In the genomic region with DNA sequence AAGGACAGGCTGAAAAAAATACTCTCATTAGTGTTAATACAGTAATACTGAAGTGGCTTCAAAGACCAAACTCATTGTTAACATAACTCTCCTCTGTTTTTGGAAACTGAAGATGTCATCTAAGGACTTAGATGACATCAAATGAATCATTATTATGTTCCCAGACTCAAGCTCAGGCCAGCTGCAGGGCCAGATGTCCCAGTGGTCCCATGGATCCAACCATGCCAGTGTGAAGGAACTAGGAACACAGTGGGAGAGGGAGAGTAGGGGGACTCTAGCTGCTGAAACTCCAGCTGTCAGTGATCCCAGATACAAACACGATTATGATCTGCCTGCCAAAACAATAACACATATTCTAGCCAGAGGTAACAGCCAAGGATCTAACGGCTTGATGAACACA, we compare ENCODE assay signal across 28 mouse cellular contexts. TPM values are rescaled to one million over a fixed set of nuclear protein-coding genes. Genes with fewer than 3 reads are reported as not detected.
"Had no signal": no experiment of that assay in that cellular context is flagged by ENCODE, and none has a peak within 500 bp of the region (broad histone marks: within the 10 kb centered on the region; RNA-seq: fewer than 3 reads in every experiment).

No protein-coding gene starts in this region.

- DNase-seq: kidney, adult 18-20 months; left cerebral cortex, postnatal 4 days; liver, postnatal 0 days; lung, embryonic 14.5 days; lung, postnatal 4 days; midbrain, embryonic 14.5 days; right cerebral cortex, adult 18-20 months; right cerebral cortex, postnatal 14 days; right cerebral cortex, postnatal 4 days; spleen, adult 18-20 months; thymus, postnatal 25 days had no signal

- H3K9ac ChIP-seq: limb, embryonic 12.5 days; limb, embryonic 15.5 days; liver, embryonic 14.5 days; liver, postnatal 0 days; lung, embryonic 14.5 days; stomach, embryonic 15.5 days had no signal

- H3K4me3 ChIP-seq: limb, embryonic 12.5 days; limb, embryonic 15.5 days; stomach, embryonic 15.5 days had no signal

- H3K27me3 ChIP-seq: limb, embryonic 12.5 days; limb, embryonic 15.5 days; stomach, embryonic 15.5 days had no signal

- H3K4me1 ChIP-seq: stomach, embryonic 15.5 days had no signal

- H3K9me3 ChIP-seq: limb, embryonic 12.5 days; limb, embryonic 15.5 days; stomach, embryonic 15.5 days had no signal

- ATAC-seq: intestine, embryonic 16.5 days; liver, postnatal 0 days; lung, postnatal 0 days had no signal

- H3K4me2 ChIP-seq: limb, embryonic 12.5 days; limb, embryonic 15.5 days; liver, embryonic 11.5 days; lung, embryonic 14.5 days; midbrain, embryonic 11.5 days; stomach, embryonic 15.5 days had no signal

- H3K36me3 ChIP-seq: limb, embryonic 12.5 days; limb, embryonic 15.5 days; stomach, embryonic 15.5 days had no signal

- H3K27ac ChIP-seq: limb, embryonic 12.5 days; limb, embryonic 15.5 days; liver, embryonic 14.5 days; stomach, embryonic 15.5 days had no signal

RNA-seq across cellular contexts. Expression of gene Icos, which starts 39.5 kb away (rescaled TPM):
- total RNA-seq: layer of hippocampus, adult 18-20 months; left cerebral cortex, adult 8-10 months; midbrain, postnatal 0 days had no signal
- polyA plus RNA-seq: lung, embryonic 14.5 days; midbrain, embryonic 14.5 days had no signal

RNA-seq across cellular contexts. Expression of gene Ctla4, which starts 51.5 kb away (rescaled TPM):
- total RNA-seq: layer of hippocampus, adult 18-20 months; layer of hippocampus, postnatal 14 days; left cerebral cortex, adult 8-10 months; left cerebral cortex, postnatal 14 days; left cerebral cortex, postnatal 4 days; megakaryocyte-erythroid progenitor cell, adult 5-6 weeks; midbrain, postnatal 0 days had no signal
- polyA plus RNA-seq: intestine, embryonic 16.5 days; kidney, embryonic 16.5 days; liver, embryonic 11.5 days; liver, embryonic 14.5 days; liver, postnatal 0 days; lung, embryonic 14.5 days; lung, postnatal 0 days; midbrain, embryonic 11.5 days; midbrain, embryonic 14.5 days; midbrain, postnatal 0 days; neural tube, embryonic 11.5 days; neural tube, embryonic 14.5 days; stomach, embryonic 15.5 days had no signal
